Mouse (Mus musculus) adrenal gland, postnatal 14 days (tissue): ENCODE data around the gene Igbp1b. TPM values are rescaled to one million over a fixed set of nuclear protein-coding genes. Genes with fewer than 3 reads are reported as not detected.

Experiments used
- DNase-seq: peaks from one replicate; pipeline ENCODE4 v3.0.0; 2021; ENCODE audit warnings: mixed read lengths
- long read RNA-seq, 2 experiments: library from polyadenylated mRNA; stranded (forward); transcript quantifications; one replicate each; pipeline ENCODE4 v2.0.0; 2021
- total RNA-seq: library from RNA; stranded (reverse); gene quantifications from 2 replicates; pipeline ENCODE4 v1.2.3, GENCODE M21; 2021

The Igbp1b gene
- total RNA-seq: not detected in 2 replicates
- long read RNA-seq, experiment 1: 0 reads
- long read RNA-seq, experiment 2: 0 reads

- no peak for DNase-seq
These were observed at the start of gene Igbp1b for GRCm38 (mm10) chr6:138658516-138658915. Gene Igbp1b (minus strand): TSS chr6:138658544.

- DNase-seq: no peak
These were observed 24.6 kb upstream of the Igbp1b start for GRCm38 (mm10) chr6:138682959-138683358.

- no peak for DNase-seq
These were observed 14.4 kb upstream of the Igbp1b start for GRCm38 (mm10) chr6:138672704-138673141.

- DNase-seq: no peak
These were observed 7.1 kb upstream of the Igbp1b start for GRCm38 (mm10) chr6:138665416-138665815.

- no peak for DNase-seq
These were observed 12.7 kb downstream of the Igbp1b start for GRCm38 (mm10) chr6:138645604-138646003.

- DNase-seq: no peak
These were observed 19.0 kb downstream of the Igbp1b start for GRCm38 (mm10) chr6:138639351-138639750.

- peak; percentile 9 for DNase-seq
These were observed 37.6 kb downstream of the Igbp1b start for GRCm38 (mm10) chr6:138620786-138621185.

- peak; percentile 61 for DNase-seq
These were observed 39.9 kb downstream of the Igbp1b start for GRCm38 (mm10) chr6:138618396-138618795.

Other genes starting within 250 kb of the Igbp1b start
- 0.71 and 1.2 TPM in 2 replicates for gene Lmo3, start 76.6 kb downstream of the Igbp1b start, total RNA-seq